Mouse (Mus musculus): ENCODE measurements around the gene Lrrc8c.

Lrrc8c gene

GRCm38 (mm10) chr5:105589119-105589518 lies 69.9 kb downstream of the Lrrc8c start:
- ATAC-seq (ENCODE audit: insufficient number of reproducible peaks, low FRiP score, low TSS enrichment), result no peak

GRCm38 (mm10) chr5:105592396-105592795 lies 73.2 kb downstream of the Lrrc8c start:
- ATAC-seq (ENCODE audit: insufficient number of reproducible peaks, low FRiP score, low TSS enrichment), result no peak

- no peak for ATAC-seq (ENCODE audit: insufficient number of reproducible peaks, low FRiP score, low TSS enrichment)
Observed at GRCm38 (mm10) chr5:105593630-105594029, 74.4 kb downstream of the Lrrc8c start.

GRCm38 (mm10) chr5:105598866-105599265 lies 79.7 kb downstream of the Lrrc8c start:
- ATAC-seq (ENCODE audit: insufficient number of reproducible peaks, low FRiP score, low TSS enrichment), result no peak

GRCm38 (mm10) chr5:105599315-105599714 lies 80.1 kb downstream of the Lrrc8c start:
- no peak for ATAC-seq (ENCODE audit: insufficient number of reproducible peaks, low FRiP score, low TSS enrichment)

- no peak for ATAC-seq (ENCODE audit: insufficient number of reproducible peaks, low FRiP score, low TSS enrichment)
Observed at GRCm38 (mm10) chr5:105600998-105601397, 81.8 kb downstream of the Lrrc8c start.

GRCm38 (mm10) chr5:105602585-105602984 lies 83.4 kb downstream of the Lrrc8c start:
- no peak for ATAC-seq (ENCODE audit: insufficient number of reproducible peaks, low FRiP score, low TSS enrichment)

GRCm38 (mm10) chr5:105605736-105606135 lies 86.5 kb downstream of the Lrrc8c start:
- ATAC-seq (ENCODE audit: insufficient number of reproducible peaks, low FRiP score, low TSS enrichment), result no peak

GRCm38 (mm10) chr5:105609683-105610082 lies 90.5 kb downstream of the Lrrc8c start:
- no peak for ATAC-seq (ENCODE audit: insufficient number of reproducible peaks, low FRiP score, low TSS enrichment)

GRCm38 (mm10) chr5:105613002-105613401 lies 93.8 kb downstream of the Lrrc8c start:
- no peak for ATAC-seq (ENCODE audit: insufficient number of reproducible peaks, low FRiP score, low TSS enrichment)

- ATAC-seq (ENCODE audit: insufficient number of reproducible peaks, low FRiP score, low TSS enrichment), result no peak
Observed at GRCm38 (mm10) chr5:105614000-105614399, 94.8 kb downstream of the Lrrc8c start.

GRCm38 (mm10) chr5:105614682-105615434 lies 95.7 kb downstream of the Lrrc8c start:
- no peak for ATAC-seq (ENCODE audit: insufficient number of reproducible peaks, low FRiP score, low TSS enrichment)

GRCm38 (mm10) chr5:105615871-105616454 lies 96.8 kb downstream of the Lrrc8c start:
- ATAC-seq (ENCODE audit: insufficient number of reproducible peaks, low FRiP score, low TSS enrichment), result no peak

- no peak for ATAC-seq (ENCODE audit: insufficient number of reproducible peaks, low FRiP score, low TSS enrichment)
Observed at GRCm38 (mm10) chr5:105616538-105616937, 97.3 kb downstream of the Lrrc8c start.

- no peak for ATAC-seq (ENCODE audit: insufficient number of reproducible peaks, low FRiP score, low TSS enrichment)
Observed at GRCm38 (mm10) chr5:105618510-105618909, 99.3 kb downstream of the Lrrc8c start.

- no peak for ATAC-seq (ENCODE audit: insufficient number of reproducible peaks, low FRiP score, low TSS enrichment)
Observed at GRCm38 (mm10) chr5:105619666-105620065, 100.5 kb downstream of the Lrrc8c start.

- ATAC-seq (ENCODE audit: insufficient number of reproducible peaks, low FRiP score, low TSS enrichment), result no peak
Observed at GRCm38 (mm10) chr5:105620505-105621116, 101.4 kb downstream of the Lrrc8c start.

- ATAC-seq (ENCODE audit: insufficient number of reproducible peaks, low FRiP score, low TSS enrichment), result no peak
Observed at GRCm38 (mm10) chr5:105623074-105623713, 104.0 kb downstream of the Lrrc8c start.

GRCm38 (mm10) chr5:105624257-105624656 lies 105.1 kb downstream of the Lrrc8c start:
- no peak for ATAC-seq (ENCODE audit: insufficient number of reproducible peaks, low FRiP score, low TSS enrichment)

GRCm38 (mm10) chr5:105625504-105626150 lies 106.4 kb downstream of the Lrrc8c start:
- no peak for ATAC-seq (ENCODE audit: insufficient number of reproducible peaks, low FRiP score, low TSS enrichment)

- ATAC-seq (ENCODE audit: insufficient number of reproducible peaks, low FRiP score, low TSS enrichment), result no peak
Observed at GRCm38 (mm10) chr5:105626355-105626754, 107.2 kb downstream of the Lrrc8c start.
